Mouse (Mus musculus) thymus, postnatal 36 days (tissue): ENCODE measurements around the gene Zfp652.
A peak's percentile ranks its signal among the peaks of the same experiment; 100 is the strongest.
"Not testable (repeated sequence)": the region's sequence is repeated elsewhere in the genome, so short reads cannot be mapped to it uniquely, and the experiment has no call there.

Experiments
- DNase-seq, 2 experiments: peaks; one replicate each; pipeline ENCODE4 v3.0.0; 2022; ENCODE audit warnings: mixed read lengths in 2 of 2

The Zfp652 gene

GRCm38 (mm10) chr11:95857716-95858527, 145.4 kb downstream of the Zfp652 start:
- DNase-seq: no peak

- DNase-seq: peak; percentile 94 to 98
These were observed 146.3 kb downstream of the Zfp652 start for GRCm38 (mm10) chr11:95858528-95859467.

GRCm38 (mm10) chr11:95859468-95859855, 147.0 kb downstream of the Zfp652 start:
- peak; percentile 73 to 81 for DNase-seq

GRCm38 (mm10) chr11:95860071-95860490, 147.6 kb downstream of the Zfp652 start:
- DNase-seq: no peak

GRCm38 (mm10) chr11:95861397-95861796, 148.9 kb downstream of the Zfp652 start:
- no peak for DNase-seq

- no peak for DNase-seq
These were observed 157.0 kb downstream of the Zfp652 start for GRCm38 (mm10) chr11:95869442-95869841.

- no peak for DNase-seq
These were observed 157.5 kb downstream of the Zfp652 start for GRCm38 (mm10) chr11:95869918-95870470.

GRCm38 (mm10) chr11:95875804-95876203, 163.3 kb downstream of the Zfp652 start:
- peak; percentile 26 to 32 for DNase-seq

GRCm38 (mm10) chr11:95876296-95876695, 163.8 kb downstream of the Zfp652 start:
- peak; percentile 50 to 54 for DNase-seq

- not testable (repeated sequence) for DNase-seq
These were observed 167.4 kb downstream of the Zfp652 start for GRCm38 (mm10) chr11:95879861-95880260.
